In genomic region chr5:146940219-146940618, GRCm38 (mm10) we compare ENCODE assay signal across 8 mouse cellular contexts. TPM values are rescaled to one million over a fixed set of nuclear protein-coding genes. Genes with fewer than 3 reads are reported as not detected.
DNase-seq lines count a peak whose midpoint lies in the region; ATAC-seq lines count a peak whose summit lies in the region.

No protein-coding gene starts in this region.

- H3K27me3 ChIP-seq in midbrain, embryonic 13.5 days = no peaks in the 10 kb centered on the region
- H3K27me3 ChIP-seq in midbrain, embryonic 10.5 days (ENCODE audit: low read depth, poor library complexity, severe bottlenecking) = no peaks in the 10 kb centered on the region

- no peak overlapping the region for H3K4me2 ChIP-seq in midbrain, embryonic 13.5 days (replicated peaks)

- no peaks in the 10 kb centered on the region for H3K4me1 ChIP-seq in midbrain, embryonic 13.5 days (replicated peaks)
- no peaks in the 10 kb centered on the region for H3K4me1 ChIP-seq in midbrain, embryonic 10.5 days

- H3K4me3 ChIP-seq in midbrain, embryonic 13.5 days (replicated peaks) = no peak overlapping the region
- no peak overlapping the region for H3K4me3 ChIP-seq in midbrain, embryonic 10.5 days

- no peak overlapping the region for H3K27ac ChIP-seq in midbrain, embryonic 13.5 days
- H3K27ac ChIP-seq in midbrain, embryonic 10.5 days (replicated peaks) = no peak overlapping the region

- H3K9me3 ChIP-seq in midbrain, embryonic 13.5 days = no peaks in the 10 kb centered on the region; the same call in 1 of the 2 replicates
- peaks cover 7% of the 10 kb centered on the region; the same call in 1 of the 2 replicates for H3K9me3 ChIP-seq in midbrain, embryonic 10.5 days (replicated peaks)

- 22% methylated on average over 7 of the region's 7 CpGs for WGBS in midbrain, embryonic 13.5 days
- WGBS in midbrain, embryonic 10.5 days = 24% methylated on average over 7 of the region's 7 CpGs

- no peaks in the 10 kb centered on the region for H3K36me3 ChIP-seq in midbrain, embryonic 13.5 days
- H3K36me3 ChIP-seq in midbrain, embryonic 10.5 days = no peaks in the 10 kb centered on the region

- DNase-seq in gastrocnemius, adult 18-20 months (ENCODE audit: low spot score) = peak; percentile 31
- no peak for DNase-seq in gastrocnemius, adult 8-10 months (ENCODE audit: low spot score in 2 of 2)
- DNase-seq in midbrain, embryonic 10.5 days (ENCODE audit: low spot score) = no peak
- peak; percentile 81 for DNase-seq in embryo, embryonic 10 days (ENCODE audit: low spot score)
- DNase-seq in right cerebral cortex, postnatal 10 days (ENCODE audit: low spot score in 2 of 2) = no peak
- DNase-seq in left cerebral cortex, adult 18-20 months (ENCODE audit: low spot score in 2 of 2) = no peak

- H3K9ac ChIP-seq in midbrain, embryonic 13.5 days (replicated peaks) = no peak overlapping the region

- peak; percentile 52; the same call in 1 of the 2 replicates for ATAC-seq in midbrain, embryonic 13.5 days
- ATAC-seq in megakaryocyte, adult 5-6 weeks (ENCODE audit: poor library complexity, severe bottlenecking) = peak; percentile 73

RNA-seq across cellular contexts. Expression of gene Gtf3a, which starts 8.2 kb away (rescaled TPM):
- total RNA-seq in gastrocnemius, adult 18-20 months (2021) = 10 to 100 TPM; 26.4 to 27.9 TPM
- total RNA-seq in gastrocnemius, adult 8-10 months (2022) = 10 to 100 TPM; 26.2 to 31.3 (median 28.5) TPM
- polyA plus RNA-seq in midbrain, embryonic 13.5 days (2015; fragmentation: Nextera tagmentation; extraction: Ambion mirVana) = 98.2 and 99.9 TPM in 2 replicates
- polyA plus RNA-seq in midbrain, embryonic 10.5 days (2016; fragmentation: Nextera tagmentation; extraction: Ambion mirVana) = 113 and 121 TPM in 2 replicates
- 67.9 and 73.6 TPM in 2 replicates for total RNA-seq in megakaryocyte, adult 5-6 weeks (2015)
- 93.2 and 95.0 TPM in 2 replicates for total RNA-seq in megakaryocyte, adult 5-6 weeks (2017)
- total RNA-seq in left cerebral cortex, adult 18-20 months (2021) = 10 to 100 TPM; 24.4 to 25.7 TPM

RNA-seq across cellular contexts. Expression of gene Mtif3, which starts 23.4 kb away (rescaled TPM):
- total RNA-seq in gastrocnemius, adult 18-20 months (2021) = 10 to 100 TPM; 22.1 to 24.3 TPM
- total RNA-seq in gastrocnemius, adult 8-10 months (2022) = 10 to 100 TPM; 22.4 to 28.6 (median 23.5) TPM
- 25.9 and 30.6 TPM in 2 replicates for polyA plus RNA-seq in midbrain, embryonic 13.5 days (2015; fragmentation: Nextera tagmentation; extraction: Ambion mirVana)
- 20.8 and 22.6 TPM in 2 replicates for polyA plus RNA-seq in midbrain, embryonic 10.5 days (2016; fragmentation: Nextera tagmentation; extraction: Ambion mirVana)
- 7.1 and 8.9 TPM in 2 replicates for total RNA-seq in megakaryocyte, adult 5-6 weeks (2015)
- total RNA-seq in megakaryocyte, adult 5-6 weeks (2017) = 30.7 and 37.1 TPM in 2 replicates
- 10 to 100 TPM; 20.9 to 25.4 TPM for total RNA-seq in left cerebral cortex, adult 18-20 months (2021)

Comparison
In these comparisons a context has a peak if more than half of its experiments do, and no peak if none do; other contexts are left out.
1. DNase-seq: peak in gastrocnemius, adult 18-20 months (single experiment) and embryo, embryonic 10 days (single experiment); none in gastrocnemius, adult 8-10 months (0 of 2), midbrain, embryonic 10.5 days (single experiment), right cerebral cortex, postnatal 10 days (0 of 2) and left cerebral cortex, adult 18-20 months (0 of 2).